Mouse (Mus musculus) granulocyte monocyte progenitor cell, adult 5-6 weeks (primary cell): ENCODE measurements around the gene Zfp867. TPM values are rescaled to one million over a fixed set of nuclear protein-coding genes. Genes with fewer than 3 reads are reported as not detected.

ENCODE experiments used
- total RNA-seq, 2 experiments: library from RNA; stranded (forward) in 1 of 2; stranded (reverse) in 1 of 2; fragments of 200-712, 200-1000 nt in 1 of 2; fragments of >200 nt in 1 of 2; fragmentation: Nextera tagmentation in 1 of 2; gene quantifications; 2 replicates each; pipeline ENCODE4 v1.2.3; 2014 to 2017

Gene Zfp867
- total RNA-seq, 2 experiments from 2014 or later, result 1.5 to 3.4 TPM

Other genes starting within 250 kb of the Zfp867 start
- 287 and 315 TPM in 2 replicates for gene Arf1, start 244.2 kb downstream of the Zfp867 start, total RNA-seq (2014; fragmentation: Nextera tagmentation)
- 336 and 384 TPM in 2 replicates for gene Arf1, start 244.2 kb downstream of the Zfp867 start, total RNA-seq (2017)
- gene Wnt3a, start 181.7 kb downstream of the Zfp867 start, total RNA-seq (2014; fragmentation: Nextera tagmentation), result not detected in 2 replicates
- not detected in 2 replicates for gene Wnt3a, start 181.7 kb downstream of the Zfp867 start, total RNA-seq (2017)
- not detected in 2 replicates for gene Wnt9a, start 165.5 kb downstream of the Zfp867 start, total RNA-seq (2014; fragmentation: Nextera tagmentation)
- gene Wnt9a, start 165.5 kb downstream of the Zfp867 start, total RNA-seq (2017), result not detected in 2 replicates
- not detected in 2 replicates for gene Prss38, start 96.8 kb downstream of the Zfp867 start, total RNA-seq (2014; fragmentation: Nextera tagmentation)
- gene Prss38, start 96.8 kb downstream of the Zfp867 start, total RNA-seq (2017), result not detected in 2 replicates
- gene Jmjd4, start 22.4 kb downstream of the Zfp867 start, total RNA-seq (2014; fragmentation: Nextera tagmentation), result 4.3 and 6.0 TPM in 2 replicates
- gene Jmjd4, start 22.4 kb downstream of the Zfp867 start, total RNA-seq (2017), result 4.3 and 5.6 TPM in 2 replicates
- gene Snap47, start 21.3 kb downstream of the Zfp867 start, total RNA-seq (2014; fragmentation: Nextera tagmentation), result 5.9 and 6.0 TPM in 2 replicates
- gene Snap47, start 21.3 kb downstream of the Zfp867 start, total RNA-seq (2017), result 4.8 and 7.1 TPM in 2 replicates
- 20.8 and 24.8 TPM in 2 replicates for gene Zkscan17, start 54.3 kb upstream of the Zfp867 start, total RNA-seq (2014; fragmentation: Nextera tagmentation)
- 9.0 and 11.1 TPM in 2 replicates for gene Zkscan17, start 54.3 kb upstream of the Zfp867 start, total RNA-seq (2017)
- 2.4 and 2.5 TPM in 2 replicates for gene Nlrp3, start 69.1 kb upstream of the Zfp867 start, total RNA-seq (2014; fragmentation: Nextera tagmentation)
- 5.3 and 16.5 TPM in 2 replicates for gene Nlrp3, start 69.1 kb upstream of the Zfp867 start, total RNA-seq (2017)
- gene Olfr222, start 103.8 kb upstream of the Zfp867 start, total RNA-seq (2014; fragmentation: Nextera tagmentation), result not detected in 2 replicates
- gene Olfr222, start 103.8 kb upstream of the Zfp867 start, total RNA-seq (2017), result not detected in 2 replicates
- not detected in 2 replicates for gene Olfr223, start 120.8 kb upstream of the Zfp867 start, total RNA-seq (2014; fragmentation: Nextera tagmentation)
- gene Olfr223, start 120.8 kb upstream of the Zfp867 start, total RNA-seq (2017), result not detected in 2 replicates
- gene Mprip, start 188.8 kb upstream of the Zfp867 start, total RNA-seq (2014; fragmentation: Nextera tagmentation), result 50.1 and 70.7 TPM in 2 replicates
- gene Mprip, start 188.8 kb upstream of the Zfp867 start, total RNA-seq (2017), result 56.4 and 71.4 TPM in 2 replicates